22 mouse cellular contexts compared by ENCODE assay signal in genomic region chr1:73748702-73749101, GRCm38 (mm10).
DNase-seq lines count a peak whose midpoint lies in the region; ATAC-seq lines count a peak whose summit lies in the region.
"Had no signal": no experiment of that assay in that cellular context is flagged by ENCODE, and none has a peak within 500 bp of the region (broad histone marks: within the 10 kb centered on the region; RNA-seq: fewer than 3 reads in every experiment).

No protein-coding gene starts in this region.

- DNase-seq in kidney, adult 11 months = peak; percentile 12
- peak; percentile 18 to 21 for DNase-seq in kidney, adult 8-10 months
- DNase-seq in kidney, postnatal 10 days = no peak
- DNase-seq: adrenal gland, adult 2 months; adrenal gland, postnatal 10 days; adrenal gland, postnatal 25 days; cerebellum, adult 11 months; cerebellum, adult 18-20 months; cerebellum, adult 8-10 months; cerebellum, adult 9-11 months; cerebellum, postnatal 14 days; cerebellum, postnatal 36 days; embryo, embryonic 11 days had no signal

- no peak overlapping the region for H3K27ac ChIP-seq in kidney, embryonic 16.5 days (ENCODE audit: low read length)
- H3K27ac ChIP-seq in kidney, embryonic 14.5 days (ENCODE audit: low read depth, low read length) = no peak overlapping the region
- H3K27ac ChIP-seq in kidney, embryonic 15.5 days = 0 out of 2 replicates have a peak overlapping the region, but pooled peaks have one; percentile 33
- H3K27ac ChIP-seq: embryonic facial prominence, embryonic 13.5 days; embryonic facial prominence, embryonic 15.5 days; forebrain, embryonic 10.5 days; forebrain, embryonic 12.5 days had no signal

- H3K9me3 ChIP-seq in kidney, embryonic 16.5 days (ENCODE audit: low read length) = no peaks in the 10 kb centered on the region
- no peaks in the 10 kb centered on the region for H3K9me3 ChIP-seq in kidney, embryonic 14.5 days (ENCODE audit: control insufficient read depth, low read length)
- H3K9me3 ChIP-seq in kidney, embryonic 15.5 days (replicated peaks) = no peaks in the 10 kb centered on the region
- H3K9me3 ChIP-seq: embryonic facial prominence, embryonic 13.5 days; embryonic facial prominence, embryonic 15.5 days; forebrain, embryonic 10.5 days; forebrain, embryonic 12.5 days had no signal

- H3K36me3 ChIP-seq in kidney, embryonic 16.5 days (ENCODE audit: insufficient read depth, low read length) = no peaks in the 10 kb centered on the region
- no peaks in the 10 kb centered on the region for H3K36me3 ChIP-seq in kidney, embryonic 14.5 days (ENCODE audit: control insufficient read depth, insufficient read depth, low read length)
- H3K36me3 ChIP-seq in kidney, embryonic 15.5 days = no peaks in the 10 kb centered on the region
- H3K36me3 ChIP-seq: embryonic facial prominence, embryonic 13.5 days; embryonic facial prominence, embryonic 15.5 days; forebrain, embryonic 10.5 days; forebrain, embryonic 12.5 days had no signal

- ATAC-seq in kidney, embryonic 16.5 days (ENCODE audit: low FRiP score, low TSS enrichment) = no peak
- no peak for ATAC-seq in kidney, embryonic 14.5 days (ENCODE audit: low FRiP score, low TSS enrichment)
- ATAC-seq in kidney, embryonic 15.5 days (replicated peaks; ENCODE audit: low FRiP score) = no peak
- ATAC-seq: forebrain, embryonic 14.5 days had no signal

- H3K4me2 ChIP-seq in kidney, embryonic 16.5 days (replicated peaks; ENCODE audit: low read depth, low read length) = no peak overlapping the region
- H3K4me2 ChIP-seq in kidney, embryonic 14.5 days (replicated peaks; ENCODE audit: low read depth, low read length) = no peak overlapping the region
- no peak overlapping the region for H3K4me2 ChIP-seq in kidney, embryonic 15.5 days
- H3K4me2 ChIP-seq: embryonic facial prominence, embryonic 13.5 days; embryonic facial prominence, embryonic 15.5 days; forebrain, embryonic 12.5 days had no signal

- H3K4me1 ChIP-seq in kidney, embryonic 16.5 days (ENCODE audit: insufficient read depth, low read length) = peaks cover 12% of the 10 kb centered on the region
- H3K4me1 ChIP-seq in kidney, embryonic 14.5 days (ENCODE audit: control insufficient read depth, insufficient read depth, low read length) = peaks cover 2% of the 10 kb centered on the region; the same call in 1 of the 2 replicates
- peaks cover 12% of the 10 kb centered on the region for H3K4me1 ChIP-seq in kidney, embryonic 15.5 days

- H3K9ac ChIP-seq in kidney, embryonic 16.5 days (replicated peaks; ENCODE audit: low read length) = no peak overlapping the region
- H3K9ac ChIP-seq in kidney, embryonic 14.5 days (ENCODE audit: low read depth, low read length) = no peak overlapping the region
- no peak overlapping the region for H3K9ac ChIP-seq in kidney, embryonic 15.5 days
- H3K9ac ChIP-seq: embryonic facial prominence, embryonic 13.5 days; embryonic facial prominence, embryonic 15.5 days; forebrain, embryonic 12.5 days had no signal

- no peaks in the 10 kb centered on the region for H3K27me3 ChIP-seq in kidney, embryonic 16.5 days (ENCODE audit: insufficient read depth, low read length)
- no peaks in the 10 kb centered on the region for H3K27me3 ChIP-seq in kidney, embryonic 14.5 days (ENCODE audit: control insufficient read depth, insufficient read depth, low read length)
- no peaks in the 10 kb centered on the region for H3K27me3 ChIP-seq in kidney, embryonic 15.5 days
- H3K27me3 ChIP-seq: embryonic facial prominence, embryonic 13.5 days; embryonic facial prominence, embryonic 15.5 days; forebrain, embryonic 12.5 days had no signal

- no peak overlapping the region for H3K4me3 ChIP-seq in kidney, embryonic 16.5 days (ENCODE audit: low read length)
- no peak overlapping the region for H3K4me3 ChIP-seq in kidney, embryonic 14.5 days (ENCODE audit: low read length)
- H3K4me3 ChIP-seq in kidney, embryonic 15.5 days (replicated peaks) = no peak overlapping the region
- H3K4me3 ChIP-seq: embryonic facial prominence, embryonic 13.5 days; embryonic facial prominence, embryonic 15.5 days; erythroblast, embryonic 14.5 days; forebrain, embryonic 10.5 days; forebrain, embryonic 12.5 days had no signal
